Mouse (Mus musculus): Measurements from ENCODE around the gene Sdf4.

The Sdf4 gene

GRCm38 (mm10) chr4:156030651-156031118, 38.0 kb downstream of the Sdf4 start:
- CTCF ChIA-PET = interaction anchor here in 1 of 4 experiments (1.5 to 2.0 kb wide), 2 partner anchors 10 to 12 kb away, joined by 5 read pairs; no protein-coding TSS in a partner anchor
- POLR2A ChIA-PET = interaction anchor here in 2 of 4 experiments (0.9 to 2.2 kb wide), 7 partner anchors 11 to 206 kb away, joined by 3 to 9 read pairs (median 5); partner anchors contain the start of genes Noc2l (in 1 of the 2) and Ube2j2 (in 1 of the 2)

DNA sequence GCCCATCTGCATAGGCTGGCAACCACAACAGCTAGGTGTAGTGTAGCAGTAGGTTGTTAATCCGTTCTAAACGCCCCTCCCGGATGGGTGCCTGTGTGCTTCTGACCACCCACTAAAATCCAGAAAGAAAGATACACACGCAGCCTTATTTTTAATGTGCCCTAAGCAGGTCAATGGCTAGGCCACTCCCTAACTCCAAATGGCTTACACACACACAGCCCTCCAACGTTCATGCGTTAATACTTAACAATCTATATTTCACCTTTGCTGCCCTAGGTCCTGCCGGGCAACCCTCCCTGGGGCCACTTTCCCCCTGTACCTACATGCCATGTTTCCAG, 38.6 kb downstream of the Sdf4 start:
- POLR2A ChIA-PET = interaction anchor here (0.6 to 4.8 kb wide), 44 partner anchors 9 to 205 kb away, joined by 3 to 30 read pairs (median 5); partner anchors contain the start of genes 9430015G10Rik (in 2 of the 4), Ttll10 (in 2 of the 4), Ube2j2 (in 2 of the 4) and C1qtnf12 (in 1 of the 4)
- CTCF ChIA-PET = interaction anchor here in 3 of 4 experiments (0.6 to 2.0 kb wide), 14 partner anchors 8 to 254 kb away, joined by 3 to 11 read pairs (median 4); partner anchors contain the start of genes C1qtnf12 (in 1 of the 3) and Ttll10 (in 1 of the 3)

DNA sequence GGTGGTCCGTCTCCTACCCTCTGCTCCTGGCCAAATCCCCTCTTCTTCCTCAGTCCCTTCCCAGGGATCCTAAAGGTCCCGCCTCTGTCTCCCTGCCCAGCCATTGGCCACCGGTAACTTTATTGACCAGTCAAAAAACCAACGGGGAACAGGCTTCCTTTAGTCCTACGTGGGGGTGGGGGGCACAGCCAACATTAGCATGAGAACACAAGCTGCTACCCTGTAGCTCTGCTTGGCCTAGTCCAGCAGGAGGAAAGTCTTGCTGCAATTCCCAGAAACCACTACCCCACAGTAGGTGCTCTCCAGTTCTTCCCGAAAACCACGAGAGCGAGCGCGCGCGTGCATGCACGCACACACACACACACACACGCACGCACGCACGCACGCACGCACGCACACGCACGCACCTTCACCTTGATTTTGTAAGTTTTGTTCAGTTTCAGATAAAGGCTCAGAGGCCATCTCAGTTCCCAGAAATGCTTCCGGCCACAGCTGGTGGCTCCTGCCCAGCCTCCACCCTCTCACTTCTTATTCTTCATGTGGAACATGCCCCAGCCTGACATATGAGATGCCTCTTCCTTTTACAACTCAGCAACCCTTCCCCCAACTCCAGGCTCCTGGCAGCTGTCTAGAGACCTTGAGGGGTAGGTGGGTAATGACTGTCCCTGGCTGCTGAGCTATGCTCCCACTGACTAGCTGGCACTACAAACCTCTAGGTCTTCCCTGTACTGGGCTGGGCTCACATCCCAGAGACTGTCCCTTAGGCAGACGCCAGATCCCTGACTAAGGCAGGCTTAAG, 39.1 kb downstream of the Sdf4 start:
- ChIA-PET CTCF (interaction anchor here (0.6 to 2.0 kb wide), 23 partner anchors 8 to 322 kb away, joined by 3 to 11 read pairs (median 4); partner anchors contain the start of genes 9430015G10Rik (in 1 of the 4), C1qtnf12 (in 1 of the 4) and Ttll10 (in 1 of the 4)), POLR2A (interaction anchor here (0.6 to 4.8 kb wide), 60 partner anchors 8 to 237 kb away, joined by 3 to 30 read pairs (median 4); partner anchors contain the start of genes Ttll10 (in 3 of the 4), 9430015G10Rik (in 2 of the 4), Ube2j2 (in 2 of the 4) and Acap3 (in 1 of the 4))

- POLR2A ChIA-PET = interaction anchor here in 3 of 4 experiments (0.5 to 4.8 kb wide), 26 partner anchors 11 to 200 kb away, joined by 3 to 30 read pairs (median 5); partner anchors contain the start of genes 9430015G10Rik (in 2 of the 3), B3galt6 (in 1 of the 3), C1qtnf12 (in 1 of the 3) and Ttll10 (in 1 of the 3)
- CTCF ChIA-PET = interaction anchor here (0.5 to 2.0 kb wide), 32 partner anchors 12 to 470 kb away, joined by 3 to 10 read pairs (median 4); partner anchors contain the start of genes 9430015G10Rik (in 2 of the 4), Plekhn1 (in 1 of the 4) and Ttll10 (in 1 of the 4)
Measured at GRCm38 (mm10) chr4:156032856-156033255, 40.2 kb downstream of the Sdf4 start.

DNA sequence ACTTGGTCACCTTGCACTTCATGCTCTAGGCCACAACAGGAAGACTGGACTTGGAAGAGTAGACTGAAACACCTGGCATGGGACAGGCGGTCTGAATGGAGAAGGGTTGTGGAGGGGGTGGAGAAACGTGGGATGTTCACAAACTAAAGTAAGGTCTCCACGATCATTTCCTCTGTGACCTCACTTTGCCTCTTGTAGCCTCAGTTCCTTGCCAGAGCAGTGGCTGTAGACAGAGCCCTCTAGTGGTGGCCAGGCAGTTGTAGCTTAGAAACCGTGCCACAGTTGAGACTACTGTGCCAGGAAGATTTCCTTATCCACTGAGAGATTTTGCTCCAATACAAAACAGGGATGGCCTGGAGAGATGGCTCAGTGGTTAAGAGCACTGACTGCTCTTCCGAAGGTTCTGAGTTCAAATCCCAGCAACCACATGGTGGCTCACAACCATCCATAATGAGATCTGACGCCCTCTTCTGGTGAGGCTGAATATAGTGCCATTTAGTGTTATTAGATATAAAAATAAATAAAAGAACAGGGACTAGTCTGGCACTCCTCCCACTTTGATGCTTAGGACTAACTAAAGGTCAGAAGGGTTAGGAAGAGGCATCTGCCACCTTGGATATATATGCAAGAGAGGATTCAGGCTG, 40.9 kb downstream of the Sdf4 start:
- POLR2A ChIA-PET = interaction anchor here in 3 of 4 experiments (0.5 to 4.8 kb wide), 13 partner anchors 24 to 991 kb away, joined by 3 to 30 read pairs (median 4); partner anchors contain the start of genes 9430015G10Rik (in 1 of the 3), Ttll10 (in 1 of the 3) and Ube2j2 (in 1 of the 3)
- CTCF ChIA-PET = interaction anchor here (0.5 to 2.1 kb wide), 31 partner anchors 11 to 471 kb away, joined by 3 to 9 read pairs (median 4); partner anchors contain the start of genes 9430015G10Rik (in 1 of the 4), Plekhn1 (in 1 of the 4) and Ttll10 (in 1 of the 4)

DNA sequence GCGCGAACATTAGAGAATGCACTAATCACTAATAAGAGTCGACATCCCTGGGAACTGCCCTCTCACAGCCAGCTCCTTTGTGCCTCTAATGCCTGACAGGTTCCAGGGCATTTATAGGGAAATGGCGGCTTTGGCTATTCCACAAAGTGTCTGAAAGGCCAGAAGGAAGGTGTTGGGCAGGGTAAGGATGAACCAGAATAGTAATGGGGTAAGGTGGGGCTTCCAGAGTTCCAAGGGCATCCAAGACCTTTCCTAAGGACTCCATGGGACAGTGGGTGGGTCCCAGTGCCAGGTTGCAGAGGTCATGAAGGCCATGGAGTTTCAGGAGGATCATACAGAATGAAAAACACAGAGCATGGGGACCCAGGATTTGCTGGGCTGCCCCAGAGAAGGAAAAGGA, 41.6 kb downstream of the Sdf4 start:
- POLR2A ChIA-PET = interaction anchor here in 2 of 4 experiments (0.8 to 4.8 kb wide), 11 partner anchors 10 to 159 kb away, joined by 3 to 30 read pairs (median 5); partner anchors contain the start of genes 9430015G10Rik (in 2 of the 2), Ttll10 (in 2 of the 2) and C1qtnf12 (in 1 of the 2)
- CTCF ChIA-PET = interaction anchor here (0.6 to 2.1 kb wide), 10 partner anchors 10 to 200 kb away, joined by 3 to 6 read pairs (median 4); no protein-coding TSS in a partner anchor

DNA sequence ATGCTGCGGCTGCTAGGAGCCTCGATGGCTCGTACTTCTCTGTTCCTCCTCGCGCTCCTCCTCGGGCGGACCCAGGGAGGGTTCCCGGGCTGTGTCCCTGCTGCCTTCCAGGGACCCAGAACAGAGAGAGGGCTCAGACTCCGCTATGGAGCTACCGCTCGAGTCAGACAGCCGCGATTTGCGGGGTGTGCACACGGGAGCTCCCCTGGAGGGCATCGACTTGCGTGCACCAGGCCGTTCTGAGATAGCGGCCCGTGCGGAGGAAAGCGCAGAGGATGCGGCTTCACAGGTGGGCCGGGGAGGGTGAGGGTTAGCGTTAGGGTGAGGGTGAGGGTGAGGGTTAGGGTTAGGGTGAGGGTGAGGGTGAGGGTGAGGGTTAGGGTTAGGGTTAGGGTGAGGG, 42.2 kb downstream of the Sdf4 start:
- POLR2A ChIA-PET = interaction anchor here in 2 of 4 experiments (0.8 to 4.8 kb wide), 16 partner anchors 9 to 158 kb away, joined by 3 to 30 read pairs (median 4); partner anchors contain the start of genes 9430015G10Rik (in 2 of the 2), Ttll10 (in 2 of the 2), C1qtnf12 (in 1 of the 2) and Ube2j2 (in 1 of the 2)
- CTCF ChIA-PET = interaction anchor here in 3 of 4 experiments (0.8 to 2.1 kb wide), 8 partner anchors 10 to 201 kb away, joined by 3 to 5 read pairs (median 4); partner anchors contain the start of gene Ttll10 (in 1 of the 3)

DNA sequence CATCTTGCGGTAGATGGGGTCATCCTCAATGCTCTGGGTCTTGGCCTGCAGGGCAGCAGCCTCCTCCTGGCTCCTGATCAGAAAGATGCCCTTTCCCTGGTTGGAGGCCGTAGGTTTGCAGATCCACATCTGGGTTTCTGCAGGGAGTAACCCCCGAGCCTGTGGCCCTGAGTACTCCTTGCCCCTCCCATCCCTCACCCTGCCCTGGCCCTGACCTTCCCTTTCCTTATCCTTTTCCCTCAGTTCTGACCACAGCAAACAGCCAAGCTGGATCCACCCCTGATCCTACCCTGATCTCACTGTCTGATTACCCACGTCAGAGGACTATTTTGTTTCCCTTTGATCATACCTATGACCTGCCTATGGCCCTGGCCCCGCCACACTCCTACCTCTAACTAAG, 52.1 kb downstream of the Sdf4 start:
- CTCF ChIA-PET = interaction anchor here in 1 of 4 experiments (0.9 kb wide), 1 partner anchor 11 kb away, joined by 3 read pairs; no protein-coding TSS in a partner anchor
- POLR2A ChIA-PET = interaction anchor here in 2 of 4 experiments (0.9 to 1.7 kb wide), 3 partner anchors 9 to 13 kb away, joined by 4 to 6 read pairs (median 6); no protein-coding TSS in a partner anchor

- ChIA-PET POLR2A (interaction anchor here in 2 of 4 experiments (0.5 to 2.5 kb wide), 11 partner anchors 10 to 60 kb away, joined by 3 to 11 read pairs (median 4); partner anchors contain the start of genes Ttll10 (in 2 of the 2) and 9430015G10Rik (in 1 of the 2)), CTCF (interaction anchor here in 2 of 4 experiments (0.8 to 1.4 kb wide), 2 partner anchors 16 to 27 kb away, joined by 3 to 4 read pairs (median 3); no protein-coding TSS in a partner anchor)
Measured at GRCm38 (mm10) chr4:156049779-156050178, 57.1 kb downstream of the Sdf4 start.

DNA sequence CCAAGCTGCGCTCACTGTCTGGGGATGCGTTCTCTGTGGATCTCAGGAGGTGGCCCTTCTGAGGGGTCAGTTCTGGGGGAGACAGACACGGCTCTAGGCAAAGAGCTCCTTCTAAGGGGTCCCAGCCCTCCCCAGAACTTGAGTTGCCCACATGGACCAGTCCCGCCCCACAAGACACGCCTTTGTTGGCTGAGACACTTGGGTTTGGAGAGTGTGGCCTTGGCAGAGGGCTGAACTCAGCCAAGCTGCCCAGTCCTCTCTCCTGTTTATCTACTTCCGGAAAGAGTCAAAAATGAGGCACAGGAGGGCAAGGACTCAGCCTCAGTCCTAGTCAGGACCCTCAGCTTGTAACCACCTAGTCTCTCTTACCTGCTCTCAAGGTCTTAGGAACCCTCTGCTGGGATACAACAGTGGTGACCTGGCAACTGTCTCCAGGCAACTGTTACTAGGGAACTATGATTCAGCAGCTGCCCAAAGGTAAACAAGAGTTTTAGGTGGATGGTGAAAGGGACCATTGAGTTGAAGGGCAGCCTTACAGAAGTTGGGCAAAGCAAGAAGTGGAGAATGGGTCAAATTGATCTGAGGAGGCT, 57.8 kb downstream of the Sdf4 start:
- POLR2A ChIA-PET = interaction anchor here in 2 of 4 experiments (0.6 to 2.5 kb wide), 9 partner anchors 9 to 59 kb away, joined by 3 to 11 read pairs (median 3); partner anchors contain the start of genes Ttll10 (in 2 of the 2) and 9430015G10Rik (in 1 of the 2)
- CTCF ChIA-PET = interaction anchor here in 2 of 4 experiments (0.8 to 1.4 kb wide), 2 partner anchors 17 to 27 kb away, joined by 3 to 4 read pairs (median 3); no protein-coding TSS in a partner anchor

DNA sequence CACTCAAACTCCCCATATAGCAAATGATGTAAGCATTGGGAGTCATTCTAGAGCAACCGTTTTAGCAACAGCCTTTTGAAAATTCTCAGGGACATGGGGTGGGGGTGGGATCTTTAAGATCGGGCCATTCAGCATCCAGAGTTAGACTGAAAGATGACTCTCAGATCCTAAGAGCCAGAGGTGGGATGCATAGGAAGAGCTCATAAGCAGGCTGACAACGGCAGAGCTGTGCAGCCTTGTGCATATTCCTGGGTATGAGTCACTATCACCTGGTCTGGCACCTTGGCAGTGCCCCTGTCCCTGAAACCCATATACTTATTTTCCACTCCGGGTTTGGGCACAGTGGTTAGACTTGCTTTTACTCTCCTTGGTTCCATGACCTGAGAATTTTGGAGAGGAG, 60.4 kb downstream of the Sdf4 start:
- ChIA-PET CTCF (interaction anchor here in 1 of 4 experiments (1.2 kb wide), 1 partner anchor 9 kb away, joined by 3 read pairs; no protein-coding TSS in a partner anchor), POLR2A (interaction anchor here in 2 of 4 experiments (0.7 to 1.8 kb wide), 3 partner anchors 17 to 27 kb away, joined by 4 to 5 read pairs (median 4); no protein-coding TSS in a partner anchor)

DNA sequence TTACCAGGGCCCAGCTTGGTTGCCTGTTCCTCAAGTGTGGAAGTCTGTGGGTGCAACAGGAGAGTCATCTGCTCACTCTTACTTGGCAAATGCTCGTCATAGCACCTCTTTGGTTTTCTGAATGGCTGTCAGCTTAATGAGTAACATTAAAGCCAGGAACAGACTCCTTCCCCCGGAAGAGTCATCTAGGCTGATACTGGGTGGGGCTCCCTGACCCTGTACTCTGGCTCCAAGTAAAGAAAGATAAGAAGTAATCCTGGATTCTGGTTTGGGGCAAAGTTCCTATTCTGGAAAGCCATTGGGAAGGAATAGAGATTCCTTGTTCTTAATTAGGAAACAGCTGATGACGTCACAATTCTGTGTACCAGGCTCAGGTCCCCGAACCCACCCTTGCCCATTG, 61.5 kb downstream of the Sdf4 start:
- ChIA-PET POLR2A (interaction anchor here in 1 of 4 experiments (1.1 kb wide), 1 partner anchor 18 kb away, joined by 4 read pairs; no protein-coding TSS in a partner anchor), CTCF (interaction anchor here in 1 of 4 experiments (1.2 kb wide), 1 partner anchor 8 kb away, joined by 3 read pairs; no protein-coding TSS in a partner anchor)

DNA sequence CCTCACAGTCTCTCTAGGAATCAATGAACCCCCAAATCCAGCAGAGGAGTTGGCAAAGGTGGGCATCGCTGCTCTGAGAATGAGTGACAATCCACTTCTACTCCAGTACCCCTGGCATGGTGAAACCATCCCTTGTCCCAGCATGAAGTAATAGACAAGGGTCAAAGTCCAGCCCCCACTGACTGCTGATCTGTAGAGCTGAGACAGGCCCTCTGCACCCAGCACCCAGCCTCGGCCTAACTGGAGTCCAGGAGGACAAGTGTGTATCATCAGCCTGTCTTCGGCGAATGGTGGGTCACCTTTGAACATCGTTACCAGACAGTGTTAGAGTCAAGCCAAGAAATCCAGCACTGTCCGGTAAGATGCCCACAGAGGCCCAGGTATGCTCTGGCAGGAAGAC, 61.9 kb downstream of the Sdf4 start:
- POLR2A ChIA-PET = no interaction called here
- CTCF ChIA-PET = no interaction called here

- CTCF ChIA-PET = no interaction called here
- POLR2A ChIA-PET = no interaction called here
Measured at GRCm38 (mm10) chr4:156055173-156055572, 62.5 kb downstream of the Sdf4 start.

DNA sequence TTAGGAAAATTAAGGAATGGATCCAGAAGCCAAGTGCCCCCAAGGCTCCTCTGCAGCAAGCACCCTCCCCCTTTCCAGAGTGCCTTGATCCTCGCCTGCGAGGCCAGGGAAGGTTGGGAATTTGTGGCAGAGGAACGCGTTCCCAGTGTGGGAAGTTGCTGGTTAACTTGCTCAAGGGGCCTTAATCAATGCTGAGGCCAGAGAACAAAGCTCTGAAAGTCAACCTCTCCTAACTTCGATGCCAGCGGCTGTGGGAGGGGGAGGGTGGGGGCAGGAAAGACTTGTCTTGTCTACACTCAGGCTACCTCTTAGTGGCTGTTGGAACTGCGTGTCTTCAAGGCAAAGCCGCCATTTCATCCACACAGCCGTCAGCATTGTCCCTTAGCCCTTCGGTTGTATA, 65.0 kb downstream of the Sdf4 start:
- POLR2A ChIA-PET = interaction anchor here in 3 of 4 experiments (0.6 to 3.3 kb wide), 6 partner anchors 9 to 66 kb away, joined by 3 to 30 read pairs (median 4); no protein-coding TSS in a partner anchor
- CTCF ChIA-PET = no interaction called here

DNA sequence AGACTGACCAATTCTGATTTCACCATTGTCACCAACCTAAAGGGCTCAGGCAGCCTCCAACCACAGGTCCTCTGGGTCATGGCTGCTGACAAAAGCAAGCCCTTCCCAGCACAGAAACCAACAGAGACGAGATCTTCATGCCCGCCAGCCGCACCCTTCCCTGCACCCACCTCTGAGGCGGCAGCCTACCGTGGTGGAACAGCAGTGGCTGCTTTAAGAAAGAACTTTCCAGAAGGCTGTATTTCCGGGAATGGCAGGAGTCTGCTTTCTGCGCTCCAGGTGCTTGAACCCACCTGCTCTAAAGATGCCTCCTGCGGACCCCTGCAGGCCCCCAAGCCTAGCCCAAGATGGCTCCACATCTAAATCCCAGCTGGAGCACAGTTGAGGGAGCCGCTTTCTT, 66.2 kb downstream of the Sdf4 start:
- CTCF ChIA-PET = interaction anchor here in 2 of 4 experiments (1.0 to 1.8 kb wide), 7 partner anchors 19 to 225 kb away, joined by 3 to 10 read pairs (median 5); no protein-coding TSS in a partner anchor
- POLR2A ChIA-PET = interaction anchor here (0.9 to 3.3 kb wide), 27 partner anchors 9 to 219 kb away, joined by 3 to 30 read pairs (median 5); partner anchors contain the start of genes 9430015G10Rik (in 2 of the 4), B3galt6 (in 1 of the 4), Mxra8 (in 1 of the 4) and Sdf4 (in 1 of the 4)
